In genomic region chr5:25666108-25666507, GRCm38 (mm10) we compare ENCODE assay signal across 8 mouse cellular contexts. TPM values are rescaled to one million over a fixed set of nuclear protein-coding genes. Genes with fewer than 3 reads are reported as not detected.
DNase-seq lines count a peak whose midpoint lies in the region; TF ChIP-seq lines count a peak whose summit lies in the region.

No protein-coding gene starts in this region.

- H3K27me3 ChIP-seq in cerebellum, adult 2 months (ENCODE audit: control insufficient read depth, insufficient read depth, low read length) = no peaks in the 10 kb centered on the region

- H3K27ac ChIP-seq in cerebellum, adult 2 months (ENCODE audit: insufficient read depth, low read length) = no peak overlapping the region

- DNase-seq in adrenal gland, adult (ENCODE audit: inconsistent age in 2 of 2, low spot score in 1 of 2) = peak; percentile 10 to 33
- no peak for DNase-seq in adrenal gland, postnatal 36 days
- DNase-seq in brain, adult 2 months (ENCODE audit: low read depth, low spot score) = peak; percentile 36
- peak; percentile 41 to 47 for DNase-seq in frontal cortex, postnatal 14 days (ENCODE audit: low spot score in 2 of 2)
- DNase-seq in left cerebral cortex, postnatal 10 days (ENCODE audit: extremely low spot score in 1 of 2, low spot score in 2 of 2) = peak; percentile 54 to 64
- DNase-seq in right cerebral cortex, postnatal 4 days = peak; percentile 64
- no peak for DNase-seq in cerebellum, adult 2 months
- DNase-seq in spleen, postnatal 10 days (ENCODE audit: low spot score in 2 of 2) = no peak

- intact Hi-C loops in left cerebral cortex, postnatal 10 days (cut with DNase I) = no loop called here

- no peak for TF ChIP-seq POLR2A in cerebellum, adult 2 months (IDR thresholded peaks at IDR 0.05; ENCODE audit: borderline replicate concordance, insufficient read depth, low read length)

- H3K4me1 ChIP-seq in cerebellum, adult 2 months (ENCODE audit: control insufficient read depth, insufficient read depth, low read length) = peaks cover 2% of the 10 kb centered on the region; the same call in 1 of the 2 replicates

- 24% methylated on average over 4 of the region's 4 CpGs for WGBS in cerebellum, adult 2 months

- H3K4me3 ChIP-seq in cerebellum, adult 2 months (replicated peaks; ENCODE audit: insufficient read depth, low read depth, low read length) = no peak overlapping the region

- TF ChIP-seq CTCF in cerebellum, adult 2 months (IDR thresholded peaks at IDR 0.05; ENCODE audit: borderline replicate concordance, insufficient read depth, low read depth, low read length) = no peak

RNA-seq across cellular contexts. Expression of gene Xrcc2, which starts 39.5 kb away (rescaled TPM):
- 1 to 10 TPM; 3.4 to 5.0 TPM for total RNA-seq in adrenal gland, postnatal 36 days (2021)
- 1 to 10 TPM; 3.9 to 5.4 TPM for total RNA-seq in left cerebral cortex, postnatal 10 days (2021)
- 9.6 and 10.4 TPM in 2 replicates for polyA plus RNA-seq in cerebellum, adult 2 months (2012; rRNA removed)

Comparison
In these comparisons a context has a peak if more than half of its experiments do, and no peak if none do; other contexts are left out.
1. DNase-seq: peak in adrenal gland, adult (2 of 2), brain, adult 2 months (single experiment), frontal cortex, postnatal 14 days (2 of 2), left cerebral cortex, postnatal 10 days (2 of 2) and right cerebral cortex, postnatal 4 days (single experiment); none in adrenal gland, postnatal 36 days (0 of 2), cerebellum, adult 2 months (0 of 2) and spleen, postnatal 10 days (0 of 2).